Mouse (Mus musculus) C2C12 (cell line): ENCODE results near the gene Klhl7. TPM values are rescaled to one million over a fixed set of nuclear protein-coding genes. Genes with fewer than 3 reads are reported as not detected.

Experiments used
- H3K27me3 ChIP-seq: one replicate; pipeline ENCODE4 v1.6.1; 2011; ENCODE audit not compliant: control insufficient read depth, insufficient read depth, insufficient read length
- H3K36me3 ChIP-seq: one replicate; pipeline ENCODE4 v1.6.1; 2011; ENCODE audit not compliant: control insufficient read depth, insufficient read depth
- H3K4me3 ChIP-seq: one replicate; pipeline ENCODE4 v1.5.1; 2011; ENCODE audit warnings: mild to moderate bottlenecking, control low read depth; ENCODE audit not compliant: poor library complexity, insufficient read depth, severe bottlenecking
- H3K79me2 ChIP-seq: one replicate; pipeline ENCODE4 v1.6.1; 2011; ENCODE audit not compliant: control insufficient read depth, insufficient read depth
- H3K79me3 ChIP-seq: one replicate; pipeline ENCODE4 v1.6.1; 2011; ENCODE audit warnings: low read depth, control low read depth
- H3ac ChIP-seq: one replicate; pipeline ENCODE3; 2011; ENCODE audit warnings: low read depth; ENCODE audit not compliant: control insufficient read depth, insufficient read length
- CEBPB ChIP-seq: IDR thresholded peaks from one replicate; pipeline ENCODE4 v1.6.1; 2011; ENCODE audit warnings: low read depth, mild to moderate bottlenecking, control low read depth, moderate library complexity
- CTCF ChIP-seq: IDR thresholded peaks from one replicate; pipeline ENCODE4 v1.5.1; 2011; ENCODE audit not compliant: control insufficient read depth, insufficient read depth, insufficient read length
- FOSL1 ChIP-seq: IDR thresholded peaks from one replicate; pipeline ENCODE4 v1.8.0; 2011; ENCODE audit warnings: mild to moderate bottlenecking, low read length; ENCODE audit not compliant: poor library complexity, insufficient read depth, severe bottlenecking
- MAX ChIP-seq: IDR thresholded peaks from one replicate; pipeline ENCODE4 v1.6.1; 2011; ENCODE audit warnings: mild to moderate bottlenecking, control low read depth
- MYOD1 ChIP-seq: IDR thresholded peaks from one replicate; pipeline ENCODE4 v1.6.1; 2011; ENCODE audit warnings: low read depth; ENCODE audit not compliant: control insufficient read depth, insufficient read length
- MYOG ChIP-seq: IDR thresholded peaks from one replicate; pipeline ENCODE4 v1.6.1; 2011; ENCODE audit not compliant: control insufficient read depth, insufficient read length; ENCODE audit errors: extremely low read depth
- USF1 ChIP-seq: IDR thresholded peaks from one replicate; pipeline ENCODE4 v1.6.1; 2011; ENCODE audit warnings: low read depth, mild to moderate bottlenecking, control low read depth, moderate library complexity
- polyA plus RNA-seq: library from polyadenylated mRNA; unstranded; fragments of >200 nt; fragmentation: generic; extraction: Trizol; gene quantifications from one replicate; pipeline ENCODE4 v1.2.1, GENCODE M21; 2012; ENCODE audit warnings: missing spikeins

Gene Klhl7
- polyA plus RNA-seq, 1 experiment, result 3.6 TPM

GRCm38 (mm10) chr5:24086865-24087264, 13.5 kb upstream of the Klhl7 start:
- H3K36me3 ChIP-seq, result no peaks in the 10 kb centered on the region
- H3K79me3 ChIP-seq, result no peaks in the 10 kb centered on the region
- peaks cover 21% of the 10 kb centered on the region for H3K27me3 ChIP-seq
- no peak overlapping the region for H3ac ChIP-seq
- H3K79me2 ChIP-seq, result no peaks in the 10 kb centered on the region
- TF ChIP-seq CEBPB, result no peak
- no peak for TF ChIP-seq MYOG
- no peak for TF ChIP-seq CTCF
- no peak for TF ChIP-seq MAX
- TF ChIP-seq MYOD1, result no peak
- no peak for TF ChIP-seq FOSL1
- TF ChIP-seq USF1, result no peak
- no peak overlapping the region for H3K4me3 ChIP-seq

GRCm38 (mm10) chr5:24088451-24088850, 12.0 kb upstream of the Klhl7 start:
- H3ac ChIP-seq, result no peak overlapping the region
- H3K79me3 ChIP-seq, result no peaks in the 10 kb centered on the region
- H3K79me2 ChIP-seq, result no peaks in the 10 kb centered on the region
- peaks cover 12% of the 10 kb centered on the region for H3K27me3 ChIP-seq
- TF ChIP-seq MYOG, result no peak
- no peak for TF ChIP-seq CEBPB
- TF ChIP-seq USF1, result no peak
- no peak for TF ChIP-seq CTCF
- TF ChIP-seq MYOD1, result no peak
- TF ChIP-seq MAX, result no peak
- no peak for TF ChIP-seq FOSL1
- no peaks in the 10 kb centered on the region for H3K36me3 ChIP-seq
- H3K4me3 ChIP-seq, result no peak overlapping the region

GRCm38 (mm10) chr5:24092496-24092895, 7.9 kb upstream of the Klhl7 start:
- Histone ChIP-seq H3K27me3 (peaks cover 10% of the 10 kb centered on the region), H3K4me3 (no peak overlapping the region), H3ac (no peak overlapping the region), H3K79me3 (no peaks in the 10 kb centered on the region), H3K79me2 (no peaks in the 10 kb centered on the region), H3K36me3 (no peaks in the 10 kb centered on the region)
- no peak for TF ChIP-seq MAX
- no peak for TF ChIP-seq CEBPB
- TF ChIP-seq FOSL1, result no peak
- TF ChIP-seq USF1, result no peak
- TF ChIP-seq MYOG, result no peak
- TF ChIP-seq MYOD1, result no peak
- no peak for TF ChIP-seq CTCF

GRCm38 (mm10) chr5:24095393-24095792, 5.0 kb upstream of the Klhl7 start:
- Histone ChIP-seq H3K27me3 (peaks cover 10% of the 10 kb centered on the region), H3K36me3 (no peaks in the 10 kb centered on the region), H3K79me3 (no peaks in the 10 kb centered on the region), H3K4me3 (no peak overlapping the region), H3ac (no peak overlapping the region), H3K79me2 (no peaks in the 10 kb centered on the region)
- TF ChIP-seq FOSL1 (no peak), CEBPB (no peak), USF1 (no peak), CTCF (no peak), MYOG (no peak), MAX (no peak), MYOD1 (no peak)

- H3K79me3 ChIP-seq, result no peaks in the 10 kb centered on the region
- TF ChIP-seq USF1, result no peak
- TF ChIP-seq MAX, result no peak
- no peak for TF ChIP-seq FOSL1
- no peak for TF ChIP-seq MYOG
- TF ChIP-seq MYOD1, result no peak
- TF ChIP-seq CEBPB, result no peak
These were observed 4.5 kb upstream of the Klhl7 start for GRCm38 (mm10) chr5:24095881-24096280.

GRCm38 (mm10) chr5:24100810-24101311, 456 bp downstream of the Klhl7 start:
- TF ChIP-seq CEBPB (no peak), MYOD1 (no peak), MYOG (no peak), CTCF (no peak), FOSL1 (no peak), MAX (no peak), USF1 (no peak)

More at GRCm38 (mm10) chr5:24095881-24096280, 4.5 kb upstream of the Klhl7 start:
- Histone ChIP-seq H3ac (no peak overlapping the region), H3K36me3 (no peaks in the 10 kb centered on the region), H3K4me3 (no peak overlapping the region), H3K79me2 (peaks cover under 1% of the 10 kb centered on the region), H3K27me3 (peaks cover 10% of the 10 kb centered on the region)

More at GRCm38 (mm10) chr5:24100810-24101311, 456 bp downstream of the Klhl7 start:
- H3ac ChIP-seq, result peak overlapping the region; percentile 83
- peak overlapping the region; percentile 48 for H3K4me3 ChIP-seq
- H3K27me3 ChIP-seq, result no peaks in the 10 kb centered on the region
- H3K36me3 ChIP-seq, result no peaks in the 10 kb centered on the region
- H3K79me3 ChIP-seq, result peaks cover 2% of the 10 kb centered on the region
- H3K79me2 ChIP-seq, result peaks cover 21% of the 10 kb centered on the region
